Mouse (Mus musculus): ENCODE data around the gene Wfdc13.
"Not testable (repeated sequence)": the region's sequence is repeated elsewhere in the genome, so short reads cannot be mapped to it uniquely, and the experiment has no call there.

The Wfdc13 gene

DNA sequence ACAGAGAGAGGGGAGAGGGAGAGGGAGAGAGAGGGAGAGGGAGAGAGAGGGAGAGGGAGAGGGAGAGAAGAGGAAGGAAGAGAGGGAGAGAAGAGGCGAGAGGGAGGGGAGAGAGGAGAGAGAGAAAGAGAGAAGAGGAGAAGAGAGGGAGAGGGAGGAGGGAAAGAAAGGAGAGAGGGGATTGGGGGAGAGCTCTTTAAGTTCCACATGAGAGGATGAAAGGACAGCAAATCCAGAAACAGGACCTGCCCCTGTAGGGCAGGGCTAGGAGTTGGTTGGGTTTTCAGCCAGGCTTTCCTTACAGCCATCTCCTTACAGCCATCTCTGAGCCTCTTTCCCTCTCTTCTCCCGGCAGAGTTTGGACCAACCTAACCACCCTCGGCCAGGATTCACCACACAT is at the start of gene Wfdc13:
TSS of gene Wfdc13 (plus strand) at position 301 of the 400 bp plus-strand sequence.
- DNase-seq = no peak

DNA sequence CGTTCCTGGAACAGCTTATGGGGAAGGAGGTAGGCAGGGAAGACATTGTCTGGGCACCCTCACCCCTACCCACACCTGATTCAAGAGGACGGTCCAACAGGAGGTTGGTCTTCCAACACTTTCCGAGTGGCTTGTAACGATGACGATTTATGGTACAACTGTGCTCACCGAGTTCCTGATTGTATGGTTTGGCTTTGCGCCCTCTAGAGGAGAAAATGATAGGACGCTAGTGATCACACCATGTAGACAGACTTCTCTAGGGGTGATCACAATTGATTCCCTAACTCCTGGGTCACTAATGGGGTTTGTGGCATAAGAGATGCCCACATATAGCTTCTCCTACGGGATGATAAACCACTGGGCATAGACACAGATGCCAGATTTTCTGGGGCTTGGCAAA is 49.6 kb upstream of the Wfdc13 start:
- DNase-seq = no peak

DNA sequence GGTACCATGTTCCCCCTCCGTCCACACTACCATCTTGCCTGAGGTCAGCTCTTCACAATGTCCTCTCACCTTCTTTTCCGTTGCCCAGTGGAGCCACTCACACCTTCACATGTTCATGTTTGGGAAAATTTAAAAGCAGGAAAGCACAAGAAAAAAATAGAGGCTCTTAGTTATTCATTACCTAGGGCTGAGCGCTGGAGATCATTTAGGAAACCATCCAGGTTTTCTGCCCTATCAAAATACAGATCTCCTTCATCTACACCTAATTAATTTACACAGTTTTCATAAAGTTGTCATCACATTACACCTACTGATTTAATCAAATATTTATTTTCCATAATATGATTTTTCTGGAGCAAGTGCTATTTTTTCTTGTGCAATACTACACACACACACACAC is 46.2 kb upstream of the Wfdc13 start, which contains the start of gene Wfdc16:
TSS of gene Wfdc16 (minus strand) at position 101 of the 400 bp plus-strand sequence.
- DNase-seq = no peak

DNA sequence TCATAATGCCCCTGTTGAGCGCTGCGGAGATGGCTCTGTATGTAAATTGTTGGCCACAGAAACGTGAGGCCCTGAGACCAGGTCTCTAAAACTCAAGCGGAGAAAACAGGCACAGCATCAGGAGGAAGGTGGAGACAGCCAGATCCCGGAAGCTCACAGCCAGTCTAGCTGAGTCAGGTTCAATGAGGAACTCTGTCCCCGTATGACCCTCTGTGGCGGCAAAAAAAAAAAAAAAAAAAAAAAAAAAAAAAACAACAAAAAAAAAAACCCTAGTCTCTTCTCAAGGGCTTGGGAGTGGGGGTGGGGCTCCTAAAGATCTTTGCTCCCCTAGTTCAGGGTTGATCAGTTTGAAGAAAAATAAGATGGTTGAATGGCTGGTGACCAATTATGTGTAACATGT is 43.8 kb upstream of the Wfdc13 start:
- no peak for DNase-seq

DNA sequence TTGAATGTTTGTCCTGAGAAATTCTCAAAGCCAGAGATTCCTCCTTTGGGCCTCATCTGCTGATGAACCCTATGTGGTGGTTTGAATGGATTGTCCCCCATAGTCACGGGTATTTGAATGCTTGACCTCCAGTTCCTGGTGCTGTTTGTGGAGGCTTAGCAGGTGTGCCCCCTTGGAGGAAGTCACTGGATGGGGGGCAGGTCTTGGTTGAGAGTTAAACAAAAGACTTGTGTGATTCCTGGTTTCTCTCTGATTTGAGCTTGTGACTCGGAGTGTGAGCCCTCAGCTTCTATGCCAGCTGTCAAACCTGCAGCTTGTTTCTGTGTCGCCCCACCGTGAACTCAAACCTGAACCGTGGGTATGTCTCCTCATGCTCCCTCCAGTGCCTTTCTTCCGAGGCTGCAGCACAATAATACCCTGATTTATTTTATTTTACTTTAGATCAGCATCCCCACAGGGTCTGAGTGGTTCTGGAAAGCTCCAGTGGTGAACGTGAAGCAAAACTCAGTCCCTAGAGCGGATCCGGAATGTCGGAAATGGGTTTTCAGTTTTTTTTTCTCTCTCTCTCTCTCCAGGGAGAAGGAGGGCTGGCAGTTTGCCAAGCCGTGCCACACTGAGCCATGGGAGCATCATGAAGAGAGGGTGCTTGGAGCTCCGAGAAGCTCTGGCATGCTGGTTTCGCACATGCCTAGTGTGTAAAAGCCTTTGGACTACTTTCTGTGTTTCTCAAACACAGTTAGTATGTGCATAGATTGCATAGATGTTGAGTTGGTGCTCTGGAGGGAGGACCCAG is 42.8 kb upstream of the Wfdc13 start:
- no peak for DNase-seq

DNA sequence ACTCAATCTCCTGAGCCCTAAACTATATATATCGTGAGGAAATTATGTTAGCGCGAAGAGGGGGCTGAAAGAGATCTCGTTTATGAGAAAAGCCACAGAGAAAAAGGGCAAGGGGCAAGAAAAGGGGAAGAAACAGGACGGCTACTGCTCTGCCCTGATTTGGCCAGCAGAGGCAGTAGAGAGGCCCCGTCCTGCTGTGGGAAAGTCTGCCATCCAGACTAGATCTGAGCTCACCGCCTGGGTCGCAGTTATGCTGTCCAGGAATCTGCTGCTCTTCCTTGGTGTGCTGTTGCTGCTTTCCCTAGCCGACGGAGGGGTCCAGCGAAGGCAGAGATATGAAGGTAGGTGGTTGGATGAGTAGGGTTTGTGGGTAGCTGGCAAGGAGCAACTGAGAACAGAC is 29.0 kb upstream of the Wfdc13 start, which contains the start of gene Wfdc10:
TSS of gene Wfdc10 (plus strand) at position 189 of the 400 bp plus-strand sequence.
- no peak for DNase-seq

DNA sequence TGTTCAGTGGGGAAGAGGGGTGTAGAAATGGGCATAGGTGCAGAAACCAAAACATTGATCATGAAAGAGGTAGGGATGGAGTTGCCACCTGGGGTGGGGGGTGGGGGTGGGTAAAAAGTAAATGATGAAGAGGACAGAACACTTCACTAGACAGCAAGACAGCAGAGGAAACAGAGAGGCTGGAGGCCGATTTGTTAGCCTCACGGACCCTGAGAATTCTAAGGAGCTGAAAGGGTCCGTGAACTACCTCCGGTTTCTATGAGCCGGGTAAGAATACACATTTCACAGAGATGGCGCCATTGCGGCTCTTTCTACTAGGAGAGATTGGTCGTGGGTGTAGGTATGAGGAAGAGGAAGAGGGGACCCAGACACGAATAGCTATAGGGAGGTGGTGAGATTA is 28.4 kb upstream of the Wfdc13 start, which contains the start of gene Wfdc9:
TSS of gene Wfdc9 (minus strand) at position 101 of the 400 bp plus-strand sequence.
- no peak for DNase-seq

DNA sequence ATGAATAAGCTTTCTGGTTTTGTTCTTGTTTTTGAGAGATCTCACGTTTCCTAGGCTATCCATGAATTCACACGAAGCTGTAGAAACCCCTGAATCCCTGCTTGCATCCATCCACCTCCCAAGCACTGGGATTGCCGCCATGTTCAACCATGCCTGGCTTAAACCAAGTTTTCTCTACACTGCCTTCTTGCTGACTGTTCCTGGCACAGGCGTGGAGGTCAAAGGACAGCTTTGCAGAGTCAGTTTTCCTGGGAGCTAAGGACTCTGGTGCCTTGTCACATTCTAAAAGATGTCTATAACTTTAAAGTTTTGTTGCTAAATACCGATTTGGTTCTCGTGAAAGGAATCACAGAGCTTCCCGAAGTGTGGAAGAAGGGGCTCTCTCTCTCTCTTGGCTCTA is 20.1 kb upstream of the Wfdc13 start:
- DNase-seq = no peak

DNA sequence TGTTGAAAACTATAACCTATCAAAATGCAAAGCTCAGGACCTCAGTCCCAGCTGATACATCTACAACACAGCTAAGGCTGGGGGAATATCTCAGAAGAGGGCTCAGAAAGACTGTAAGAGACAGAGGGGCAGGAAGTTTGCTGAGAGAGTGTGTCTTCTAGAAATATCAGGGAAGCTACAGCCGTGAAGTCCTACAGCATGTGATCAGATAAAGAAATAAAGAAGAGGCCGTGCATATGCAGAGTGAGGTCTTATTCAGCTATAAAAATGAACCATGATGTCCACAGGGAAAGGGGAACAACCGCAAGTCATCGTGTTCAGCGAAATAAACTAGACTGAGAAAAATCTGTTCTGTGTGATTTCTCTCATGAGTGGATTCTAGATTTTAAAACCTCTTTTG is 14.6 kb upstream of the Wfdc13 start:
- no peak for DNase-seq

DNA sequence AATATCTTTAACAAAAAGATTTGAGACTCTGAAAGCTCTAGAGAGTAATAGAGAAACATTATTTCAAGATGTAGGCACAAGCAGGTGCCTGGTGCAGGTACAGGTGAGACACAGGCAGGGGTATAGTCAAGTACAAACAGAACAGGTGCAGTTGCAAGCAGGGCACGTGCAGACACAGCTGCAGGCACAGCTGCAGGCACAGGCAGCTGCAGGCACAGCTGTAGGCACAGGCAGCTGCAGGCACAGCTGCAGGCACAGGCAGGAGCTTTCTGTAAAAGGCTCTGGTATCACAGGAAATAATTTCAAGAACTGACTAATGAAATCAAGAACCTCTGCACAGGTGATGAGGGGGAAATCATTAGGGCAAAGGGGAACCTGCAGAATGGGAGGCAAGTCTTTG is 14.0 kb upstream of the Wfdc13 start:
- DNase-seq = no peak

DNA sequence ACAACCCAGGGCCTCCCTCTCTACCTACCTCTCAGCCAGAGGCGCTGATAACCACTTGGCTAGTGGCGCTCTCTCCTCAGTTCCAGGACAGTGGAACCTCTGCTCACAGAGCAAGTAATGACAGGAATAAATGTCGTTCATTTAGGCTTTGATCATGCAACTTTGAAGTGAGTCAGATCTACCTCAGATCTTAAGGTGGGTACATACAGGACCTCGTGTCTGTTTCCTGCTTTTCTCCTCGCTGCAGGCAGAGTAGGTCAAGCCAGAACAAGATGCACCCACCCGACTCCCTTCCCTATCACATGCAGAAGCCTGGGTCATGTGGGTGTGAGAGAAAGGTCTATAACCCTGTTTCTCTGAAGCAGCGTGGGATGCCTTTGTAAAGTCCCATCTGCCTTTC is 10.9 kb upstream of the Wfdc13 start, which contains the start of gene Wfdc11:
TSS of gene Wfdc11 (minus strand) at position 101 of the 400 bp plus-strand sequence.
- no peak for DNase-seq

DNA sequence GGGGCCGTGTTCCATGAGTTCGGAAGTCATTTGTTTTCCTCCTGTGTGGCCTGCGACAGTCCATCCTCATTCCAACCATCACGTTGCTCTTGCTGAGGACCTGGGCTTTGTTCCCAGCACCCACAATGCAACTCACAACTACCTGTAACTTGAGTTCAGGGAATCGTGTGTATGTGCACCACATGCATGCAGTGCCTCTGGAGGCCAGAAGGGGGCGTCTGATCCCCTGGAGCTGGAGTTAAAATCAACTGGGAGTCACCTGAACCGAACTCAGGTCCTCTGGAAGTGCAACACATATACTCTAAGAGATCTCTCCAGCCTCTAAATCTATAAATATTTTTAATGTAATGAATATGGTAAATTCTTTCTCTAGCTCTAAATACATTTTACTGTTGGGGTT is 8.8 kb upstream of the Wfdc13 start:
- DNase-seq = no peak

DNA sequence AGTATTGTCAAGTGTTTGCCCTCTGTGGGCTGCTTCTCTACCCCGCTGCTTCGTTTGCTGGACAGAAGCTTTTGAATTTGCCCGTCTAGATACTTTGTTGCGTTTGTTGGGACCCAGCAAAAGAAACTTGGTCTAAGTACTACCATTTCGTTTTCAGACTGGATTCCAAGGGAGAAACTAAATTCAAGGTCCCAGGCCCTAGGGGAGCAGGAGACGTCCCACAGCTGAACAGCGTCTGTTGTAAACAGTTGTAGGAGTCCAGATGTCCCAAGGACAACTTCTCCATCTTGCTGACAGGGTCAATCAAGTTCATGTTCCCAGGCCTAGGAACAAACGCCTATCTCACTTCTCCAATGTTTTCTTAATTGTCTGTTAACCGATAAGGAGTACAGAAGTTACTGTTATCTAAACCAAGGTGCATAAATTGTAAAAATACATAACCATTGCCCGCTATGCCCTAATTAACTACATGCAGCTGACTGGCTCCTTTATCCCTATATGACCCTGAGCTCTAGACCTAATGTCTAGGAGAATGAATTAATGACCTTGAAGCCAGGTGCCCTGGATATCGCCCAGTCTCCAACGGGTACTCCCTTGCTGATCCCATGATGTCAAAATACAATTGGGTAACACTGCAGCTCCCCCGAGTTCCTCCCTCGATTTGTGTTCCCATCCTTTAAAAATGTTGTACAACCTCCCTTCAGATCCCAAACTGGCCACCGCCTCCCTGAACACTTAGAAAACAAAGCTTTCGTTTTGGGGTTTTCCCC is 7.8 kb upstream of the Wfdc13 start:
- no peak for DNase-seq

DNA sequence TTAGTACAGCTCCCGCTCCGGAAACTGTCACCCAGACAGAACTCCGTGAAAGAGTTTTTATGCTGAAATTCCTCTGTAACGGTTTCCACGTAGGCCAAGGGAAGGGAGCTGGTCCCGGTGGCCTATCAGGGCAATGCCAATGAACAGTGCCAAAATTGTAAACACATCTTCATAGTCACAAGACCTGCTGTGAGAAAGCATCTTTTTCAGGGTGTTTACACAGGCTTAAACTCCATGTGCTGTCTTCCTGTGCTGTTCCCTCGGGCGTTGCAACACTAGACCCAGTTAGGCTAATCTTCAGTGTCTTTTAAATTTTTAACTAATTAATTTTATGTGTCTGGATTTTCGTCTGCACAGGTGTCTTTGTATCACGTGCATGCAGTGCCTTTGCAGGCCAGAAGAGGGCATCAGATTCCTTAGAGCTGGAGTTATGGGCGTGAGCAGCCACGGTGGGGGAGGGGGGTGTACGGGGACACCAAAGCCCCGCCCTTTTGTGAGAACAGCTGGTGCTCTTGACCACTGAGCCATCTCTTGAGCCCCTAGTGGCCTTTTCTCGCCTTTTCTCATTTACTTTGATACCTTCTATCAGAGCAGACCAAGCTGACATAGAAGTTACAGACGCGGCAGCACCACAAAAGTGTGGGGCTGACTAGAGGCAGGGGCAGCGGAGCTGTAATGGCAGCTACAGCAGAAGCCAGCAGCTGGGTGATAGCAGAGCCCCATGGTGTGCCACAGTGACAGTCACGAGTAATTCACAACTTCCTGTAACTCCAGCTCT is 5.9 kb upstream of the Wfdc13 start:
- DNase-seq = peak; percentile 31

DNA sequence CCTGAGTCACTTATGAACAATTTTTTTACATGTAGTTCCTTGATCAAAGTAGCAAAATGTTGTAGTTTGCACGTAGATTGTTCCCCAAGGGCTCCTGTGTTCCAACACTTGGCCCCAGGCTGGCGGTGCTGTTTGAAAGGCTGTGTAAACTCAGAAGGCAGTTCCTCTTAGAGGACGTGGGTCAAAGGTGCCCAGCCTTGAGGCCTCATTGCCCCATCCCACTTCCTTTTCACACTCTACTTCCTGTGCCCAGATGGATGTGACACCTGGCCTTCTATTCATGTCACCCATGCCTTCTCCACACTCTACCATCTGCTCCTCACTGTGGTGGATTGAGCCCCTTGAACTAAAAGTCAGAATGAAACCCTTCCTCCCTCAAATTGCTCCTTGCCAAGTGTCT is 5.0 kb upstream of the Wfdc13 start:
- DNase-seq = no peak

DNA sequence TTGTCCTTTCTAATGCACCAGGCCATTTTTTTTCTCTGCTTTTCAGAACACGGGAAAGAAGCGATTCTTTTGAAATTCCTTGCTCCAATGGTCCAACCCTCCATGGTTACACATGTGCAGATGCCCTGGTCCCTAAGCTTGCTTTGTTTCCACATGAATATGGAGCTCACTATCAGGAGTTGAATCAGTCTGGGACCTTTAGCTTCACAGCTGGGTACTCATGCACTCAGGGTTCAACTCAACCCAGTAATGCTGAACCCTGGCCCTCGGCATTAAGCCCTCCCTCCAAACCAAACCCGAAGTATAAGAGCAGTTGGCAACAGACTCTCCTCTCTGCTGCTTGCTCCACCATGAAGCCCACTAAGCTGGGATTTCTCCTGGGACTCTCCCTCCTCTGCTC is 13.3 kb downstream of the Wfdc13 start, which contains the start of gene Spint4:
TSS of gene Spint4 (plus strand) at position 301 of the 400 bp plus-strand sequence.
- DNase-seq = no peak

DNA sequence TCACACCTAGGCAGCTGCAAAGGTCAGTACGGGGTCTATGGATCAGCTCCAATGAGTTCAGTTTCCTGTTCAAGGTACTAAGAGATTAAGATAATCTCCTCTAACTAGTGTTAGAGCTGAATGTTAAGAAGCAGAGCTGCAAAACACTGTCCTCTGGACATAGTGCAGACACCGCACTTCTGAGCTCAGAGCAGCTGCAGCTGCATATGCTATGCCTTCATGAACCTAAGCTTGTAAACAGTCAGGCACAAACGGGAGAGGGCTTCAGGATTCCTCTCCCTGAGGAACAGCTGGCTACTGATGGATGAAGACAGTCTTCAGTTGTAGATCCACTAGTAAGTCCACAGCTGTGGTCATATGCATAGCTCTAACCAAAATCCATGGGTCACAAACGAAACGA is 16.1 kb downstream of the Wfdc13 start:
- DNase-seq = no peak

DNA sequence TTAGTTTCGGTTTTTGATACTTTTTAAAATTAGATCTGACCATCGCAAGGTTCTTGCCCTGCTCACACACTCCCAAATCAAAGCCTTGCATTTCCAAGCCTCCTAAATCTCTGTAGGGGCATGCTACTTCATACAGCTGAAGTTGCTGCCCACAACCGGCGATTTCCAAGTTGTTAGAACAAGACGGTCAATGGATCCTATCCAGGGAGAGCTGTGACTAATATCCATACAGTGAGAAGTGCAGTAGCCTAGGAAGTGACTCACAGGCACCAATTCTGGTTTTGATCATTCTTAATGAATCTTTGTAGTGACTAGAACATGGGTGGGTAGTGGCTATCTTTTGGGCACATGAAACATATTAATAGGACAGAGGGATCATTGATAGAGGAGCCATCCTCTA is 16.9 kb downstream of the Wfdc13 start:
- DNase-seq = no peak

DNA sequence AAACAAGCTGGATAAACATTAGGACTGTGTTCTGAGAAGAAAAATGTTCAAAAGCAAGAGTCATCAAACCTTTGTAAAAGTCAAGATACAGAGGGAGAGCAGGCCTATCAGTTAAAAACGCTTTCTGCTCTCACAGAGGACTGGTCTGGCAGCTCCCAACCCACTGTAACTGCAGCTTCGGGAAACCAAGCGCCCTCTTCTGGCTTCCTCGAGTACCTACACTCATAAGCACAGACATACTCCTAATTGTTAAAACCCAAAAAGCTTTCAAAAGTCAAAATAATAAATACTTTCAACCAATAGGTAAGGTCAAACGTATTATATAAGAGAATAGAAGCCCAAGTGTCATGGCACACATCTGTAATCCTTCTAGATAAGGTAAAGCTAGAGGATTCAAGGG is 19.3 kb downstream of the Wfdc13 start:
- DNase-seq = no peak

DNA sequence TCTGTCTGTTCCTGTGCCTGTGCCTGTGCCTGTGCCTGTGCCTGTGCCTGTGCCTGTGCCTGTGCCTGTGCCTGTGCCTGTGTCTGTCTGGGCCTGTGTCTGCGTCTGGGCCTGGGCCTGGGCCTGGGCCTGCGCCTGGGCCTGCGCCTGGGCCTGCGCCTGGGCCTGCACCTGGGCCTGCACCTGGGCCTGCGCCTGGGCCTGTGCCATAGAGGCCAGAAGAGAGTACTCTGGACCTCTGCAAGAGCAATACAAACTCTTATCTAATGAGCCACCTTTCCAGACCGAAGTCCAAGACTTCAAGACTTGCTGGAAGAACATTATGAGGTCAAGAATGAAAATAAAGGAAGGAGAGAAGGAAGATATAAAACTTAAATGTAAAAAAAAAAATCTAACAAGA is 20.4 kb downstream of the Wfdc13 start:
- DNase-seq = no peak

DNA sequence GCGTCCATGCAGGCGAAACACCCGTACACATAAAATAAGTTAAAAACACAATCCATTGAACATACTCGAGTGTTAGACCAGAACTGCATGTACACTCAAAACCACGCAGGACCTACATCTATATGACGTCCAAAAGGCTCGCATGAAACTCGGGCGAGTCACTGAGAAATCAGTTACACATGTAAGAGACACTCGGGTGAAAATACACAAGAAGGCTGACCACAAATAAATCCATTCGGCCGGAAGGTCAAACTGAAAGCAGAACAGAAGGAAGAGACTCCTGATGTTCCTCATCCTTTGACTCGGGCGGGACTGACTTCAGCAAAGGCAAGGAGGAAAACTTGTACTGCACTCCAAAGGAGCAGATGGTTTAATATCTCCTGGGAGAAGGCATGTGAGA is 21.1 kb downstream of the Wfdc13 start:
- DNase-seq = no peak

DNA sequence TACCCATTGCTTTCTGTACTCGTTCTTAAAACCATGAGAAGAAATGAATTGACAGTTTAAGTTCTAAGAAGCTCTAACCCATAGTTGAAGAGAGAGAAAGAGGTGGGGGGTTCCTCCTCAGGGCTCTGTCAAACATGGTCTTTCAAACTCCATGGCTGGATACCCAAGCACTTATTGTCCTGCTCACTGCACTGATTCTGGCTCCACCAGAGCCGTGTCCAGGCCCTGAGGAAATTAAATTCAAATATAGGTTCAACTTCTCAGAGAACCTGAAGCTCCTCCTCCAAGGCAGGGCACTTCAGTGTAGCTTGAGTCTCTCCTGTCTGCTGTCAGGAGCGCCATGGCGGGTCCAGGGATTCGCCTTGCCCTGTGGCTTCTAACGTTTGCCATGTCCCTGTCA is 30.1 kb downstream of the Wfdc13 start, which contains the start of gene Spint5:
TSS of gene Spint5 (plus strand) at position 301 of the 400 bp plus-strand sequence.
- DNase-seq = no peak

DNA sequence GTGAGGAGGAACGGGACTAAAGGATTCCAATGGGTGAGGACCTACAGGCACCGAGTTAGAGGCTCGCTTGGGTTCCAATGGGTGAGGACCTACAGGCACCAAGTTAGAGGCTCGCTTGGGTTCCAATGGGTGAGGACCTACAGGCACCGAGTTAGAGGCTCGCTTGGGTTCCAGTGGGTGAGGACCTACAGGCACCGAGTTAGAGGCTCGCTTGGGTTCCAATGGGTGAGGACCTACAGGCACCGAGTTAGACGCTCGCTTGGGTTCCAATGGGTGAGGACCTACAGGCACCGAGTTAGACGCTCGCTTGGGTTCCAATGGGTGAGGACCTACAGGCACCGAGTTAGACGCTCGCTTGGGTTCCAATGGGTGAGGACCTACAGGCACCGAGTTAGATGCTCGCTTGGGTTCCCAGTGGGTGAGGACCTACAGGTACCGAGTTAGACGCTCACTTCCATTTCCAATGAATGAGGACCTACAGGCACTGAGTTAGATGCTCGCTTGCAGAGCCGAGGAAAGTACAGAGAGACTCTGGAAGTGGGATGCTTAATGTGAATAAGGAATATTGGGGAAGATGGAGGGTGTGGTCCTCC is 31.4 kb downstream of the Wfdc13 start:
- not testable (repeated sequence) for DNase-seq
